Mouse (Mus musculus) bone marrow macrophage, adult 2 months (primary cell): Measurements from ENCODE around the gene Mex3d. TPM values are rescaled to one million over a fixed set of nuclear protein-coding genes. Genes with fewer than 3 reads are reported as not detected.

Source experiments
- H3K27ac ChIP-seq: 2 replicates; pipeline ENCODE4 v1.5.1; 2012; ENCODE audit warnings: low read depth, low read length; ENCODE audit not compliant: insufficient read depth
- H3K4me1 ChIP-seq: 2 replicates; pipeline ENCODE4 v1.6.1; 2012; ENCODE audit warnings: low read length; ENCODE audit not compliant: control insufficient read depth, insufficient read depth
- H3K4me3 ChIP-seq: 2 replicates; pipeline ENCODE4 v1.5.1; 2012; ENCODE audit warnings: mild to moderate bottlenecking, low read length, moderate library complexity; ENCODE audit not compliant: insufficient read depth
- CTCF ChIP-seq: IDR thresholded peaks from 2 replicates; pipeline ENCODE4 v1.5.1; 2012; ENCODE audit warnings: low read depth, mild to moderate bottlenecking, low read length, moderate library complexity
- POLR2A ChIP-seq: IDR thresholded peaks from 2 replicates; pipeline ENCODE4 v1.6.1; 2012; ENCODE audit warnings: mild to moderate bottlenecking, low read depth, low read length, borderline replicate concordance
- polyA plus RNA-seq: library from polyadenylated mRNA; stranded (reverse); fragments of >200 nt; gene quantifications from 2 replicates; pipeline ENCODE4 v1.2.4, GENCODE M21; 2012; ENCODE audit not compliant: missing spikeins, insufficient read depth, insufficient read length

Gene Mex3d
- polyA plus RNA-seq, 1 experiment, result 8.3 TPM

GRCm38 (mm10) chr10:80357994-80358639, 29.3 kb downstream of the Mex3d start:
- Histone ChIP-seq H3K27ac (no peak overlapping the region), H3K4me3 (no peak overlapping the region), H3K4me1 (no peaks in the 10 kb centered on the region)
- no peak for TF ChIP-seq CTCF
- TF ChIP-seq POLR2A, result no peak

- H3K27ac ChIP-seq, result no peak overlapping the region
- H3K4me1 ChIP-seq, result no peaks in the 10 kb centered on the region
- H3K4me3 ChIP-seq, result no peak overlapping the region
- TF ChIP-seq POLR2A (no peak), CTCF (no peak)
Observed at GRCm38 (mm10) chr10:80357336-80357735, 30.1 kb downstream of the Mex3d start.

GRCm38 (mm10) chr10:80356737-80357136, 30.7 kb downstream of the Mex3d start:
- H3K4me1 ChIP-seq, result no peaks in the 10 kb centered on the region
- TF ChIP-seq CTCF, result no peak
- TF ChIP-seq POLR2A, result no peak
- H3K27ac ChIP-seq, result no peak overlapping the region
- no peak overlapping the region for H3K4me3 ChIP-seq

- Histone ChIP-seq H3K4me1 (no peaks in the 10 kb centered on the region), H3K27ac (no peak within 1 kb of the TSS), H3K4me3 (no peak within 1 kb of the TSS)
- TF ChIP-seq POLR2A (no peak), CTCF (no peak)
Observed at GRCm38 (mm10) chr10:80356001-80356682, 31.3 kb downstream of the Mex3d start, which contains the start of gene Plk5. Gene Plk5, plus strand, starts transcription at chr10:80356459.

- no peak for TF ChIP-seq POLR2A
- TF ChIP-seq CTCF, result no peak
- Histone ChIP-seq H3K27ac (no peak overlapping the region), H3K4me3 (no peak overlapping the region), H3K4me1 (no peaks in the 10 kb centered on the region)
Observed at GRCm38 (mm10) chr10:80355431-80355830, 32.0 kb downstream of the Mex3d start.

- H3K4me1 ChIP-seq, result no peaks in the 10 kb centered on the region
- H3K27ac ChIP-seq, result no peak overlapping the region
- H3K4me3 ChIP-seq, result no peak overlapping the region
- TF ChIP-seq CTCF, result no peak
- TF ChIP-seq POLR2A, result no peak
Observed at GRCm38 (mm10) chr10:80352727-80353126, 34.7 kb downstream of the Mex3d start.

GRCm38 (mm10) chr10:80351896-80352295, 35.6 kb downstream of the Mex3d start:
- Histone ChIP-seq H3K4me3 (no peak overlapping the region), H3K27ac (no peak overlapping the region), H3K4me1 (no peaks in the 10 kb centered on the region)
- TF ChIP-seq CTCF, result no peak
- TF ChIP-seq POLR2A, result no peak

DNA sequence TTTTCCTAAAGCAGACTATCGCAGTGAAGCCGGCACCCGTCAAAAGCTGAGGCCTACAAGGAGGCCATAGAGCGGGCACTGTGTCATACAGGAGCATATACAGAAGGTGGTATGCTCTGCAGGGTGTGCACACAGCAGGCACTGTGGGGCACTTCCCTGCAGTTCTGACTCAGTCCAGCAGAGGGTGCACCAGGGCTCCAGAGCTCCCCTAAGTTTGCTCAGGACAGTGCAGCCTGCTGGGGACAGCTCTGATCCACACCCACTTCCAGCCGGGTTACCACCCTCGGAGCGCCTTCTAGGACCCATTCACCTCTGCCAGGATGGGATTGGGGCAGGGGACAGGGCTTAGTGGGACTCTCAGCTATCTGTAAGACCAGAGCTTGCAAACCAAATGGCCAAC, 37.2 kb downstream of the Mex3d start:
- Histone ChIP-seq H3K27ac (no peak overlapping the region), H3K4me1 (no peaks in the 10 kb centered on the region), H3K4me3 (no peak overlapping the region)
- TF ChIP-seq CTCF (peak; percentile 71), POLR2A (no peak)

DNA sequence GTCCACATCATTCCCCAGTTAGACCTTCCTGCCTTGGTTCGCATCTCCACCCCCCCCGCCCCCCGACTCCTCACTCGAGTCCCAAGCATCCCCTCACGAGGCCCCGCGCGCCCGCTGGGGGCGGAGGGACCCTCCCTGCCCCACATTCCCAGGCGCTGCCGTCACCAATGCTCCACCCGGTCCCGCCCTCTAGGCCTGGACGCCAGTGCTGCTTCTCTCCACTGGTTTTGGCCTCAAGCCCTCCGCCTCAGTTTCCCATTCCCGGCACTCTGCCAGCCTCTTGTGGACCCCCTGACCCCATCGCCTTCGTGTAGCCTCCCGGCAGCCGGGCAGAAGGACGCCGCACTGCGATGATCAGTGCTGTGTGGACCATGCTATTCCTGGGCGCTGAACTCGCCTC, 38.5 kb downstream of the Mex3d start:
- TF ChIP-seq POLR2A (no peak), CTCF (no peak)
- H3K4me3 ChIP-seq, result no peak overlapping the region
- no peak overlapping the region for H3K27ac ChIP-seq
- peaks cover 3% of the 10 kb centered on the region; the same call in 1 of the 2 replicates for H3K4me1 ChIP-seq

DNA sequence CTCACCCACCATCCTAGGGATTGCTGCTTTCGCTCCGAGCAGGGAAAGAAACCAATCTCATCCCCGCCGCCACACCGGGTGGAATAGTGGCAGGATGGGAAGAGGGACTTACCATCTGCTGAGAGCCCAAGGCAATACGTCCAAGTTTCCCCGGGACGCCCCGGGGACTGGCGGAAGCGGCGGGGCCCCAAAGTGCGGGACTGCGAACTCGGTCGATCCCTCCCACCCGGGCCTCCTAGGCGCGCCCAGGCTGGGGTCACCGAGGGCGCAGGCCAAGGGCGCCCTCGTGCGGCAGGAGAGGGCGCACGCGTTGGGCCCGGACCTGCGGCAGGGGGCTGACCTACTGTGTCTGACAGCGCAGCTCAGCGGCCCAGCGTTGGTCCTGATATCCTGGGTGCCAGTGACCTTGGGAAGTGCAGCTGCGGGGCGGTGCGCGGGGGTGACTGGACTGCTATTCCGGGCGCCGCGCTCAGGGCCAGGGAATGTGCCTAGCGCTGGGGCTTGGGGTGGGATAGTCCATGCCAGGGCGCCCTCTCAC, 39.1 kb downstream of the Mex3d start, which contains the start of gene Adamtsl5:
Gene Adamtsl5 (minus strand): TSS at position 169 of the 538 bp plus-strand sequence.
- TF ChIP-seq POLR2A (no peak), CTCF (peak; percentile 63)
- Histone ChIP-seq H3K4me1 (peaks cover 3% of the 10 kb centered on the region; the same call in 1 of the 2 replicates), H3K27ac (no peak within 1 kb of the TSS), H3K4me3 (peak within 1 kb of the TSS; percentile 63)
